Mouse (Mus musculus) hindbrain, embryonic 11.5 days (tissue): ENCODE measurements around the gene Rsph3b. TPM values are rescaled to one million over a fixed set of nuclear protein-coding genes. Genes with fewer than 3 reads are reported as not detected.
"Not testable (repeated sequence)": the region's sequence is repeated elsewhere in the genome, so short reads cannot be mapped to it uniquely, and the experiment has no call there.

Experiments
- ATAC-seq: fragments of 200-750 bp; cut with Nextera tagmentation; 2 replicates; pipeline ENCODE4 v1.8.0; 2017; ENCODE audit warnings: mild to moderate bottlenecking, moderate TSS enrichment, moderate library complexity; ENCODE audit not compliant: low FRiP score
- DNase-seq: peaks from one replicate; pipeline ENCODE4 v3.0.0-alpha.2; 2015; ENCODE audit warnings: low spot score
- H3K27ac ChIP-seq: fragments of 300-500 bp; sonication (generic); 2 replicates; pipeline ENCODE4 v1.5.1; 2014; ENCODE audit warnings: mild to moderate bottlenecking, low read depth, low read length
- H3K27me3 ChIP-seq: fragments of 300-500 bp; sonication (generic); 2 replicates; pipeline ENCODE4 v1.6.1; 2014; ENCODE audit warnings: mild to moderate bottlenecking, low read length, moderate library complexity, mixed read lengths; ENCODE audit not compliant: control insufficient read depth, insufficient read depth
- H3K36me3 ChIP-seq: fragments of 300-500 bp; sonication (generic); 2 replicates; pipeline ENCODE4 v1.6.1; 2014; ENCODE audit warnings: mild to moderate bottlenecking, low read length, moderate library complexity, mixed read lengths; ENCODE audit not compliant: control insufficient read depth, insufficient read depth
- H3K4me1 ChIP-seq: fragments of 300-500 bp; sonication (generic); replicated peaks from 2 replicates; pipeline ENCODE4 v1.6.1; 2014; ENCODE audit warnings: low read length, mixed read lengths; ENCODE audit not compliant: control insufficient read depth, insufficient read depth
- H3K4me2 ChIP-seq: fragments of 300-500 bp; sonication (generic); replicated peaks from 2 replicates; pipeline ENCODE4 v1.6.1; 2014; ENCODE audit warnings: mild to moderate bottlenecking, low read depth, low read length
- H3K4me3 ChIP-seq: fragments of 300-500 bp; sonication (generic); 2 replicates; pipeline ENCODE4 v1.5.1; 2014; ENCODE audit warnings: low read depth, low read length
- H3K9ac ChIP-seq: fragments of 300-500 bp; sonication (generic); 2 replicates; pipeline ENCODE4 v1.6.1; 2014; ENCODE audit warnings: low read depth, low read length
- H3K9me3 ChIP-seq: fragments of 300-500 bp; sonication (generic); 2 replicates; pipeline ENCODE4 v1.6.1; 2016; ENCODE audit warnings: low read length; ENCODE audit not compliant: control insufficient read depth
- WGBS: fragments of 180-500 bp; shearing (Covaris S2); extraction: QIAGEN DNeasy Blood & Tissue Kit; methylation state at CpG from one replicate; pipeline ENCODE4 v1.1.7; 2014; 5-methylcytosine and 5-hydroxymethylcytosine counted together
- polyA plus RNA-seq: library from polyadenylated mRNA; unstranded; fragments of >200 nt; fragmentation: Nextera tagmentation; extraction: Ambion mirVana; gene quantifications from 2 replicates; pipeline ENCODE4 v1.2.1, GENCODE M21; 2014

The Rsph3b gene
- polyA plus RNA-seq, 1 experiment from 2014 or later: 50.5 TPM

- not testable (repeated sequence) for H3K9me3 ChIP-seq, H3K36me3 ChIP-seq, H3K4me1 ChIP-seq, H3K4me2 ChIP-seq, H3K9ac ChIP-seq, DNase-seq, ATAC-seq, H3K27ac ChIP-seq, H3K4me3 ChIP-seq, H3K27me3 ChIP-seq
- WGBS: 89% methylated on average over 3 of the region's 3 CpGs
These were observed 29.1 kb downstream of the Rsph3b start for GRCm38 (mm10) chr17:6919388-6919787.

GRCm38 (mm10) chr17:6915282-6915681, 33.2 kb downstream of the Rsph3b start:
- H3K4me3 ChIP-seq, DNase-seq, H3K9ac ChIP-seq, H3K27ac ChIP-seq, H3K4me2 ChIP-seq, H3K27me3 ChIP-seq, H3K9me3 ChIP-seq, H3K4me1 ChIP-seq, ATAC-seq, H3K36me3 ChIP-seq: not testable (repeated sequence)
- WGBS: 89% methylated on average over 2 of the region's 4 CpGs

GRCm38 (mm10) chr17:6914066-6914465, 34.4 kb downstream of the Rsph3b start:
- H3K4me2 ChIP-seq, H3K9me3 ChIP-seq, H3K4me3 ChIP-seq, H3K4me1 ChIP-seq, ATAC-seq, DNase-seq, H3K27me3 ChIP-seq, H3K9ac ChIP-seq, H3K27ac ChIP-seq, H3K36me3 ChIP-seq: not testable (repeated sequence)
- 95% methylated on average over 1 of the region's 6 CpGs for WGBS

- not testable (repeated sequence) for H3K36me3 ChIP-seq, H3K27ac ChIP-seq, H3K4me2 ChIP-seq, H3K4me3 ChIP-seq, H3K9me3 ChIP-seq, H3K27me3 ChIP-seq, H3K4me1 ChIP-seq, H3K9ac ChIP-seq, DNase-seq, ATAC-seq
- WGBS: 93% methylated on average over 1 of the region's 2 CpGs
These were observed 48.1 kb downstream of the Rsph3b start for GRCm38 (mm10) chr17:6900361-6900760.

- H3K27ac ChIP-seq, H3K27me3 ChIP-seq, H3K9ac ChIP-seq, ATAC-seq, H3K36me3 ChIP-seq, H3K4me2 ChIP-seq, H3K4me3 ChIP-seq, H3K4me1 ChIP-seq, H3K9me3 ChIP-seq, DNase-seq: not testable (repeated sequence)
- WGBS: 77% methylated on average over 7 of the region's 7 CpGs
These were observed 50.4 kb downstream of the Rsph3b start for GRCm38 (mm10) chr17:6897996-6898562.

GRCm38 (mm10) chr17:6896756-6897155, 51.7 kb downstream of the Rsph3b start:
- no peak overlapping the region for H3K4me2 ChIP-seq
- WGBS: 59% methylated on average over 4 of the region's 4 CpGs
- H3K27ac ChIP-seq: no peak overlapping the region
- no peaks in the 10 kb centered on the region for H3K4me1 ChIP-seq
- H3K9ac ChIP-seq: no peak overlapping the region
- no peak overlapping the region for H3K4me3 ChIP-seq
- no peaks in the 10 kb centered on the region for H3K27me3 ChIP-seq
- no peak for DNase-seq
- H3K9me3 ChIP-seq: no peaks in the 10 kb centered on the region
- no peaks in the 10 kb centered on the region for H3K36me3 ChIP-seq
- ATAC-seq: no peak

GRCm38 (mm10) chr17:6893332-6893731, 55.1 kb downstream of the Rsph3b start:
- Histone ChIP-seq H3K9ac (no peak overlapping the region), H3K27ac (no peak overlapping the region), H3K9me3 (no peaks in the 10 kb centered on the region), H3K4me3 (no peak overlapping the region), H3K36me3 (no peaks in the 10 kb centered on the region), H3K27me3 (no peaks in the 10 kb centered on the region), H3K4me1 (no peaks in the 10 kb centered on the region), H3K4me2 (no peak overlapping the region)
- 74% methylated on average over 10 of the region's 10 CpGs for WGBS
- no peak for DNase-seq
- no peak for ATAC-seq

- 68% methylated on average over 7 of the region's 7 CpGs for WGBS
- no peaks in the 10 kb centered on the region for H3K36me3 ChIP-seq
- no peaks in the 10 kb centered on the region for H3K9me3 ChIP-seq
- H3K9ac ChIP-seq: no peak overlapping the region
- H3K27me3 ChIP-seq: no peaks in the 10 kb centered on the region
- no peak for DNase-seq
- no peak overlapping the region for H3K4me2 ChIP-seq
- H3K27ac ChIP-seq: no peak overlapping the region
- H3K4me3 ChIP-seq: no peak overlapping the region
- no peak for ATAC-seq
- no peaks in the 10 kb centered on the region for H3K4me1 ChIP-seq
These were observed 56.2 kb downstream of the Rsph3b start for GRCm38 (mm10) chr17:6891966-6892934.

GRCm38 (mm10) chr17:6886445-6886844, 62.0 kb downstream of the Rsph3b start:
- 94% methylated on average over 1 of the region's 1 CpGs for WGBS

More at GRCm38 (mm10) chr17:6886445-6886844, 62.0 kb downstream of the Rsph3b start:
- Histone ChIP-seq H3K9me3 (no peaks in the 10 kb centered on the region), H3K4me3 (no peak overlapping the region), H3K4me2 (no peak overlapping the region), H3K4me1 (no peaks in the 10 kb centered on the region), H3K9ac (no peak overlapping the region), H3K27me3 (no peaks in the 10 kb centered on the region), H3K27ac (no peak overlapping the region), H3K36me3 (no peaks in the 10 kb centered on the region)
- ATAC-seq (no peak), DNase-seq (no peak)
